Mouse (Mus musculus): Measurements from ENCODE around the gene Itpkb.

Itpkb gene

DNA sequence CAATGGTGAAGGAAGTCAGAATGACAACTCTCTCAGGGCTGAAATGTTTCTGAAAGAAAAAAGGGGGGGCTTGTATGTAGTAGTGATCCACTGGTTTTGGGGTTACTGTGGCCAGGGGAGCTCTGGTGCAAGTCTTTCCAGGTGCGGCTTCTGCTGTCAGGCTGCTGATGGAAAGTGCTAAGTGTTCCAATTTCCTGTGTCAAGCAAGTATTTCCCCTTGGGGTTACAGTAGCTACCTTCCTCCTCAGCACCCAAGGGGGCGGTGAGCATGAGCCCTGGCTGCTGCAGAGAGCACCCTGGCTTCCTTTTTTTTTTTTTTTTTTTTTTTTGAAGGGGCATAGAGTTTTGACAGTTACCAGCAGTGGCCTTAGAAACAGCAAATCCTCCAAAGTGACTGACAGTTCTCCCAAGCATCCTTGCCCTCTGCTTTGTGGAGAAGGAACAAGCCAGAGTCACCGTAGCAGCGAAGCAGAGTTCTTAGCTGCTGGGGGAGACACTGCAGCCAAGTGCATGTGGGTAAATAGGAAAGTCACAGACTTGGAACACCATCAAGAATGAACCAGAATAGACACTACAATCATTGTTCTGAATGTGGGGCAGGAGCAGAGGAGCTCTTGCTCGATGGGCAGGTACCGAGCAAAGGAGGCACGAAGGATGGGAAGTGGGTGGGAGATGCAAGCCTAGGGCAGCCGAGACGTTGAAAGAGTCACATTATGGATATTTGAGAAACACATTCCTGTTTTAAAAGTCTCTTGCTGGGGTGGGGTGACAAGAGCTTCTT, 62.9 kb downstream of the Itpkb start:
- DNase-seq (ENCODE audit: low read depth, low spot score), result no peak

DNA sequence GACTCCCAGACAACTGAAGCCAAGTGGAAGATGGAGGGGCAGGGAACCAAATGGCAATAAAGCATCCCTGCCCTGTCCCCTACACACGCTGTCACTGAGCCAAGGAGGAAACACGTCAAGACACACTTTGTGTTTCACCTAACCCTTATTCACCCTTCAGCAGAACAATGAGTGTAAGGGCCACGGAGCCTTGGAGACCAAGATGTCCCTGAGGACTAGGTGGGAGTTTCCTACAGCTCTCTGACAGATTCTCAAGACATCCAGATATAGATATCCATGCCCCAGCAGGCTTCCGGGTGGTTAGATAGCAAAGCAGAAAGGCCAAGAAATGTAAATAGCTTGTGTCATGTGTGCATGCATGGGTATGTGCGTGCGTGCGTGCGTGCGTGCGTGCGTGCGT, 63.6 kb downstream of the Itpkb start:
- no peak for DNase-seq (ENCODE audit: low read depth, low spot score)

DNA sequence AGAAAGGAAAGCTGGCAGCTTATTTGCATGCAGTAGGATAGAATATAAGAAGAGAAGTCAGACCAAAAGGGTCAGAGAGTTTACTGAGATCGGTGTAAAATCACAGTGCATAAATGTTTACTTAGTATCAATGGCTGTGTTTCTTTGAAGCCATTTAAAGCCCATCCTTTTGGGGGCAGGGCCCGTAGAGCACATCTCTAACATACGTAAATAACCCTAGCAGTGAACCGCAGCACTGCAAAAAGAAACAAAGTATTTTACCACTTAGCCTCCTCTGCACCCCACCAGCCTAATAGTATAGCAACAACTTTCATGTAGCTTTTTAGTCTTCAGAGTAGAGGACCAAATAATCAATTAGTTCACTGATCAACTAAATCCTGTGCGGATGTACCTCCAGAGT, 67.4 kb downstream of the Itpkb start:
- DNase-seq (ENCODE audit: low read depth, low spot score), result no peak

DNA sequence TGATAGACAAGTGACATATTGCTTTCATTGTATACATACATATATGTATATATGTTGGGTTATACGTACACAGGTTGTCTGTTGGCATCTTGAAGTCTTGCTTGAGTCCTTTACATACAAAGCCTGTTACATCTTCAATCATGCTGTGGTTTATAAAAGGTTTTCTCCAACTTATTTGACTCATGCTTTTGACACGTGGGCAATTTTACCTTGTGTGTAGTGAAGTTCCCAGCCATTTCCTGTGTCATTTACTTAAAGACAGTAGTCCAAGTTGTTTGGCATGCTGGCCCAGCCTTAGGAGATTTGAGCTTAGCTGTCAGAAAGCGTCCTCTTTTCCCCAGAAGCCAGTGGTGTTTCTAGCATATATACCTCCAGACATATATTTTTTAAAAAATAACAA, 68.2 kb downstream of the Itpkb start:
- DNase-seq (ENCODE audit: low read depth, low spot score), result no peak

DNA sequence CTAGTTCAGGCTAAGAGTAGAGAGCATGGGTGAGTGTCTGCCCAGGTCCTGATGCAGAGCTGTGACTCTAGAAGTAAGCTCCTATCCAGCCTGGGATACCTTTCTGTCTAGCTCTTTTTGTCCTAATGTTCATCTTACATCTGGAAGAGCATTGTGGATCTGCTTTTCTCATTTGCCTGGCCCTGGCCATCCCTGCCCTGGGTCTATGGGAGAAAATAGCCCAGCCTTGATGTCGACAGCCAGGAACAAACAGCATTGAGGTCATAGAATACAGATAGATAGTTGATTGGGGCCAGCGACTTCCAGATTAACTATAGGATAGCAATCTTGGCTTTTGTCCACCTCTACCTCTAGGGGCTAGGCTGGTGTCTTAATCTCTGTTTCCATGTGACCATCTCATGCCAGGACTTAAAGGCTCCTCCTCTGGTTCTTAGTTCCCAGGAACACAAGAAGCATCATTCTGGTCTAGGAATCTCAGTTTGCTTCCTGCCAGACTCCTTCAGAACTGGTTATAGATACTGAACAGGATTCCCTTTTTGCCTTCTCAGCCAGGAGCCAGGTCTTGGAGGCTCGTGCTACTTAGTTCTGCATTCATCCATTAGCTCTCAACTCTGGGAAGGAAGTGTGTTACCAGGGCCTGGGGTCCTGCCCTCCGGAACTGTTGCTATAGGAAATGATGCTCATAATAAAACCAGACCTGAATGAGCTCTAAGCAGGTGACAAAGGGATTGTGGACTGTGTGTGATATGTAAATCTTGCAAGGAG, 70.6 kb downstream of the Itpkb start:
- DNase-seq (ENCODE audit: low read depth, low spot score), result no peak

DNA sequence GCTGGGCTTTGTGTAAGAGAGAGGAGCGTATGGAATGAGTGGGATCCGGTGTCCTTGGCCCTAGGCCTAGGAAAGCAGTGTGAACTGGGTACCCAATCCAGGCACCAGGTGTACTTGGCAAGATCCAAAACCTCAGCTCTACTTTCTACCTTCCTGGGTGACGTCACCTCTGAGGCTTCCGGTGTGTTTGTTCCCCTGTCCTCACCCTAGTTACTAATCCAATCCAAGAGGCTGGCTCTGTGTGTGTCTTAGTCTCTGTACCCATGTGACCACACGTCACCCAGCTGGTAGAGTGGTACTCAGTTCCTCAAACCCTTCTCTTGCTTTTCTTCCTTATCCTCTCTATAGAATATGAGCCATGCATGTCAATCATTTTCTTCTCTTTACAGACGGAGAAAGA, 71.4 kb downstream of the Itpkb start:
- no peak for DNase-seq (ENCODE audit: low read depth, low spot score)

DNA sequence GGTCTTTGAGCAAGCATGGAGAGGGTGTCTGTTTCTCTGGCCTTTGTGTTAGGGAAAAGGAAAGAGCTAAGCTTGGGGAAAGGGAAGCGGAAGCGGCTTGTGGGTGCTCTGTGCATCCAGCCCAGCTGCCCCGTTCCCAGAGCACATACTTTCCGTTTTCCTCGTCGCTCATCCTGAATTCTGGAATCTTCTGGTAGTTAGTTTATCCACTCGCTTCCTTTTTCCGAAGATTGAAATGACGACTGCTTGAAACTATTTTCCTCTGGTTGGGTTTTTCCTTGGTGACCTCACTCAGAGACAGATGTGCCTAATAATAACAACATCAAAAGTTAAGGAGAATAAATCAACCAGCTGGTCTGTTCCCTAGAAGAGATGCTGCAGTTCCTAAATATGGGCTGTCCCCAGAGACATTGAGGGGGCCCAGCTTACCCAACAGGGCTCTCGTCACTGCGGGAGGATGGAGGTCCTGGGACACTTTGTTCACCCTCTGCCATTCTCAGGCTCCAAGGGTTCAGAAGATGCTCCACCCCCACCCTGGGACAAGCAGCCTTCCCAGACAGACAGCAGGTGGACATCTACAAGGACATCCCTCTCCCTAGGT, 72.3 kb downstream of the Itpkb start:
- no peak for DNase-seq (ENCODE audit: low read depth, low spot score)

DNA sequence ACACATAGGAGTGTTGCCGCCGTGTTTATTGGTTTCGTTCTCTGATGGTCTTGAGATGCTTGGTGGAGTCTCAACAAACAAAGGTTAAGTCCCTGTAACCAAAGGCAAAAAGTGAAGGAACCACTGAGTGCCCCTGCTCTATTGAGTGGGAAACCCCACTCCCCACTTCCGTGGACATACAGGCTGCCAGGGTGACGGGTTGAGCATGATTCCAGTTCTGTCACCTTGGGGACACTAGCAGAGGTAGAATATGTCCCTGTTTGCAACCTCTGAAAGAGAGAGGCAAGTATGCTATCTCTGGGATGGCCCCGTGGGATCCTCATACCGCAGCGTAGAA, 73.0 kb downstream of the Itpkb start:
- DNase-seq (ENCODE audit: low read depth, low spot score), result no peak

DNA sequence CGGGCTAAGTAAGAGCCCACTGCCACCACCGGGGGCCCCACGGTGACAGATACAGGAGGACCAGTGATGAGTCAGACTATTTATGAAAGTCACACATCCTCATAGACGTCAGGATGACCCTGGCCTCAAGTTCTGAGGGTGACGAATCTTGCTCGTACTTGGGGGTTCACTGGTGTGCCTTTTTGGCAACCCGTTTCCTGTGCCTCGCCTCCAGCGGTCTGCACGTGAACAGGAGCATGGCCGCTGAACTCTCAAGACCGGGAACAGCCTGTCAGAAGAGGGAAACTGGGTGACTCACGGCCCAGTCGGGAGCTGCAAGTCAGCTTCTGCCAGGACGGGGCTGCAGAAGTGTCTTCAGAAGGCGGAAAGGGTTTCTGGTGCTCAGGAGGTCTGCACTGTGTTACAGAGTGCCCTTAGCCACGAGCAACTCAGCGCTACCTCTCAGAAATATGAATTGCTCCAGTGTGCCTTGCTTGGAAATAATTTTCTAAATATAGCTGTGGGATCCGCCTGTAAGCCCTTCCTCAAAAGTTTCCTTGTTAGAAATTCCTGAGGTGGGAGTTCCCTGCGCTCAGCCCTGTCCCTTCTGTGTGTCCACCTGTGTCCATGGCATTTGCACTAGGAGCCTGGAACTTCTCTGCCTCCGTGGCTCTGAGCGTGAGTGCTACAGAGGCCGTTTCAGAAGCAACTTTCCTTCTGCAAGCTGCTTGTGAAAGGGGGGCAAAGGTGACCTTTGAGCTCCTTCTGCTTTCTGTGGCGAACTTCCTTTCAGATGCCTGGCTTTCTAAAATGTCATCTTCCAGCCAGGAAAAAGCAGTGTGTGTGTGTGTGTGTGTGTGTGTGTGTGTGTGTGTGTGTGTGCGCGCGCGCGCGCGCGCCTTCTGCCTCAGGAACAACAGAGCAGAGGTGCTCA, 73.7 kb downstream of the Itpkb start:
- DNase-seq (ENCODE audit: low read depth, low spot score), result peak; percentile 75

DNA sequence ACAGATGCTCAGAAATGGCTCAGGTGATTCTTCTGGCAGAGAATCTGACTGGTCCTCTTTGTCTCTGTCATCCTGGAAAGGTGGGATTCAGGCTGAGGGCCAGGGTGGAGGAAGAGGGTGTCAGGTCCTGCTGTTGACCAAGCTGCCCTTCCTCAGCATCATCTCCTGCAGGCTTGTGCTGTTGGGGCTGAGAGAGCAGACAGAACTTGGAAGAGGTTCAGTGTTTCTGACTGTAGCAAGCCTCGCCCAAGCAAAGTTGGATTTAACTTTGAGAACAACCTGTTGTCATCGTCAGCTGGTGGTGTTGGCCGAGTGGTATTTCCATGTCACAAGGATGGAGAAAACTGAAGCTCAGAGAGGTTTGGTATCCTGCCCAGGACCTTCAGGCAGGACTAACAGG, 74.4 kb downstream of the Itpkb start:
- no peak for DNase-seq (ENCODE audit: low read depth, low spot score)

DNA sequence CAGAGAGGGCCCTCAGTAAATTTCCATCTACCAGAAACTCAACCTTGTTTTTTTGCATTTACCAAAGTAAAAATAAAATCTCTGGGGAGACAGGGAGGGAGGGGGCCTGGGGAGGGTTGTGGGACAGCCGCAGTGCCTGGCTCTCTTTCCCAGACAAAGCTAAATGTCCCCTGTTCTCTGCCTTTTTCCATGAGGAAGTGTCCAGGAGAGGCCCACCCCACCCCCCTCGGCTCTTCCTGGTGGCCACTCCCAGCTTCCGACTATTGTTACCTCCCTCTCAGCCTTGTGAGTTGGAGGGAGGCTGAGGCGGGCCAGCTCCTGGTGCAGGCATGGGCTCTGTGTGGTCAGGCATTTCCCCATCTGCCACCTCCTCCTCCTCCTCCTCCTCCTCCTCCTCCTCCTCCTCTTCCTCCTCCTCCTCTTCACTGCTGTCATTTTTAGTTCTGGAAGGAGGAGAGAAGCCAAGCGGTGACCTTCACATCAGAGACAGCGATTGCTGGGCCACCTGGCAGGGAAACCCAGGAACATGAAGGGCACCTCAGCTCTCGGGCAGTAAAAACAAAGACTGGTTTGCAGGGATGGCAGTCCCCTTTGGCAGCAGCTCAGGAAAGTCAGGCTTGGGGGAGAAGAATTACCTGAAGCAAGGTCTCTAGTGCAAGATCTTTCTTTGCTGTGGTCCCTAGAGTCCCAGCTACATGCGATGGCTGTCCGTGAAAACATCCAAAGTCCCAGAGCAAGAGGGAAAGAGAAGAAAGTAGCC, 75.5 kb downstream of the Itpkb start:
- no peak for DNase-seq (ENCODE audit: low read depth, low spot score)

DNA sequence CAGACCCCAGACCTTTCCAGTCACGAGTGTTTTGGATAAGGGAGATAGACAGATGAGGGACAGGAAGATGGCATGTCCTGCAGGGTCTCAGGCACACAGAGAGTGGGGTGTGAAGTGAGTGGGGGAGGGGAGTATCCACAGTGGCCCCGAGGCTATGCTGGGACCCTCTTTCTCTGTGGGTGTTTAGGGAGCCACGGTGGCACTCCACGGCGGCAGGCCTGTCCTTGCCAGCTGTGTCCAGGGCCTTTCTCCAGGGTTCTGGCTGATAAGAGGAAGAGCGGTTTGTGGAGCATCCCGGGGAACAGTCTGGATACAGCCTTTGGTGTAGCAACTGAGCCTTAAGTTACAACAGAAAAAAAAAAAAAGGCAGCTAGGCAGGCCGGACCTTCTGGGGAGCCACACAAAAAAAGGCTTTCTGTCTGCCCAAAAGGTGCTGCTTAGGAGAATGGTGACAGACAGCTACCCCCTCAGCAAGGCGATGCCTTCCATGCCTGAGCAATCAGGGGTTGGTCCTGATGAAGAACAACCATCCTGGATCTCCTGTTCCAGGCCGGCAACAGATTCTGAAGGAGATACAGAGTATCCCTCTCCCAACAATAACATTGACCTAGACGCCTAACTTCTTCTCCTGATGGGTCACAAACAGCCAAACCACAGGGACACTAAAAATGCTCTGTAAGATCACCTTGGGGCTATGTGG, 76.2 kb downstream of the Itpkb start:
- DNase-seq (ENCODE audit: low read depth, low spot score), result no peak

DNA sequence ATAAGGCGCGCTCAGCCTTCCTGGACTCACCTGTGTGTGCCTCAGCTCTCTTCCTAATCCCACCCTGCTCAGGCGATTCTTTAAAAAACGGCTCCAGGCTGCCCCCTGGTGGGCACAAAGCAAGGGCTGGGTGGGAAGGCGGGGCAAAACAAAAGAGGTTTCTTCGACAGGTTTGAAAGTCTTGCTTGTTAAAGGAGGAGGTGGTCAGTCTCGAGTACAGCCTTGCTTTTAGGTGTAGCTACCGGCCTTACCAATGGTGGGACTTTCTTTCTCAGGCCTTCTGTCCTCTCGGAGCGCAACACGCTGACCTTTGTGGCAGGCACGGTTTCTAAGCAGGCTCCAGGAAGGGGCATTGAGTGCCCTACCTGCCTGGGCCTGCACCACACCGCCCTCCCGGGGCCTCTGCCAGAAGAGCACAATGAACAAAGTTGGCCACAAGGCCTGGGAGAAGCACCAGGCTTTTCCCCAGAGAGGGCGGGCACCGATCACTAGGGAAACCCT, 76.9 kb downstream of the Itpkb start:
- DNase-seq (ENCODE audit: low read depth, low spot score), result peak; percentile 70

DNA sequence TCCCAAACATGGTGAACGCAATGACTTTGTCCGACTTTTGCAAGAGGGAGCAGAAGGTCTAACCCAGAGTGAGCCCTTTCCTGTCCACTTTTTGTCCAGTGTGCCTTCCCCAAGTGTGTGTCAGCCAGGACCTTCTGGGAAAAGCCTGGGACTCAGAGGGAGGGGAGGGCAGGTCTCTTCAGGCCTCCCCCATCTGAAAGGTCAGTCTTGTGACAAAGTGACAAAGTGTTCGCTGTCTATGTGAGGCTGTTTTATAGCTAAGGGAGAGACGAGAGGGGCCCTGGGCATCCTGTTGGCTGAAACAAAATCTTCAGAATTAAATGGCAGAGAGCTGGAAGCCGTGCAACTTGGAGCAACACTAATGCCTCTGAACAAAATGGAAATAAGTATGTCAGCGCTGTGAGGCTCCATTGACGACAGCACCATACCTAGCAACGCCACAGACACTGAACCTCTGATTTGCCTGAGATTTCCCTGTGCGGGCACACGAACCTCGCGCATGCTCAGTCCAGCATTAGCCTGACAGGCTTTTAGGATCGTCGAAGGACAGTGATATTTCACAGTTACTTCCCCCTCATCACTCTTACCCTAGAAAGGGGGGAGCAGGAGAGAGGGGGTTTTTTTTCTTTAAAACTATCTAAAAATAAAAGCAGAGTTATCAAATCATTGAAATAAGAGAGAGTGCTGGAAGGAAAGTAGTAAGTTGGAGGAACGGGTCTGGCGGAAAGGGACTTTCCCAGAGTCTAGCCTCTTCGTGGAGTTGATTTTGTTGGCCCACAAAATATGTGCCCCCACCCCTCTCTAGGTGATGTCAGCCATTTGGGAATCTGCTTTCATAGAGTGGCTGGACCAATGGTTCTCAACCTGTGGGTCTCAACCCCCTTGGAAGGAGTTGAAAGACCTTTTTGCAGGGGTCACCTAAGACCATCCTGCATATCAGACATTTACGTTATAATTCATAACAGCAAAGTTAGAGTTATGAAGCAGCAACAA, 77.7 kb downstream of the Itpkb start:
- no peak for DNase-seq (ENCODE audit: low read depth, low spot score)

DNA sequence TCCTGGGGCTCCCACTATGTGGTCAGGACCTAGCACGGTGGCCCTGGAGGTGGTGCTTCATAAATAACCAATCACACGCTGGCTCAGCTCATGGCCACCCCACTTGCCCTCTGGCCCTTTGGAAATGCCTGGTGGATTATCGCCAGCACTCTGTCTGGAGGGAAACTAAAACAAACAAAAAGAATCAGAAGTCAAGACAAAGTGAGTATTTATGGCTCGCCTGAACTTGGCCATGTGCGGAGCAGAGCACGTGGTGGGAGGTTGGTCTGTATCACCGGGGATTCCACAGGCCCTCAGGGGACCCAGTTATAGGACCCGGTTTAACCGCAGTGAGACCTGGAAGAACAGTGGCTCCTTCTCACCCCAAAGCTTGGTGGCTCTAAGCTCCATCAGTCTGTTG, 78.5 kb downstream of the Itpkb start:
- no peak for DNase-seq (ENCODE audit: low read depth, low spot score)

DNA sequence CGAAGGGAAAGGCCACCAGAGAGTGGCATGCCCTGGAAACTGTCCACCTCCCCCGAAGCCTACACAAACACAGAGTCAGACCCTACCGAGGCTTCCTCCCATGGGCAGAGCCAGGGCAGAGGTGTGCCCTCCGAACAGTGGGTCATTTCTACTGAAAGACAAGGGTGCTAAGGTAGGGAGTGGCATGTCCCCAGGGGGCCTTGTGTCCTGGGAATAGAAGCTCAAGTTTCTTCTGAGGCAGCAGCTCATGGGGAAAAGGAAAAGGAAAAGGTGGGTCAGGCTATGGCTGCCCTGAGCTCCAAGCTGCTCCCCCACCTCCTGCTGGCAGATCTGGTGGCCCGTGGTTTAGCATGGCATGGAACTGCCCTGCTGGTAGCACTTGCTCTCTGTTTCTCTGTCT, 79.5 kb downstream of the Itpkb start:
- DNase-seq (ENCODE audit: low read depth, low spot score), result no peak

DNA sequence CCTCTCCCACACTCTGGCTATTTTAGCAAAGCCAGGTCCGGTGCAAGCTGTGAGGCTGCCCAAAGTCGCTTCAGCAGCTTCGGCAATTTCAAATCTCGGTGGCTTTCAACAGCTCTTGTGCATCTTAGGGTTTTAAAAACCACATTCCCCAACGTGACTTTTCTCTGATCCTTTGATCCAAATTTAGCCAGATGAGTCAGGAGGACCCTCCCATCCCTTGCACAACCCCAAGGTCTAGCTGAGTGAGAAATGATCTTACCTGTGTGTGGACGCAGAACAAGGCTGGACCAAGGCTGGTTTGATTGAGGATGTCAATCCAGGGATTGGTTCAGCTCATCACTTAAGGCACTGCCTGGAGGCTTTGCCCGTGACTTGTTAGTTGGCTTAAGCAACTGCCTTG, 80.0 kb downstream of the Itpkb start:
- no peak for DNase-seq (ENCODE audit: low read depth, low spot score)

DNA sequence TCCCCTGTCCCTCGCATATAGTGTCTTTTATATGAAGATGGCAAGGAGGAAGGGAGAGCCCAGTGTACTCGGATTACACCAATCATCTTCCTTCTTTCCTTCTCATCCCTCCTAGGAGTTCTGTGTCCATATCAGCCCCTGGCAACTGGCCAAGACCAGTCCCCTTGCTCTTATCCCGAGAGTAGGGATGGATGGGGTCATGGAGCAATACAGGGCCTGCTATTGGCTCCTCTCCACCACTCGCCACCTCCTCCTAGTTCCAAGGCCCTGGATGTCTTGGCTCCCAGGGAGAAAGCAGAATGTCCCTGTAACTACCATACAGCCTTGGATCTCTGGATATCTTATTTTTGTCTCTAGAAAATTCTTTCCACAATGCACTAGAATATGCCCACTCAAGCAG, 84.8 kb downstream of the Itpkb start:
- no peak for DNase-seq (ENCODE audit: low read depth, low spot score)

DNA sequence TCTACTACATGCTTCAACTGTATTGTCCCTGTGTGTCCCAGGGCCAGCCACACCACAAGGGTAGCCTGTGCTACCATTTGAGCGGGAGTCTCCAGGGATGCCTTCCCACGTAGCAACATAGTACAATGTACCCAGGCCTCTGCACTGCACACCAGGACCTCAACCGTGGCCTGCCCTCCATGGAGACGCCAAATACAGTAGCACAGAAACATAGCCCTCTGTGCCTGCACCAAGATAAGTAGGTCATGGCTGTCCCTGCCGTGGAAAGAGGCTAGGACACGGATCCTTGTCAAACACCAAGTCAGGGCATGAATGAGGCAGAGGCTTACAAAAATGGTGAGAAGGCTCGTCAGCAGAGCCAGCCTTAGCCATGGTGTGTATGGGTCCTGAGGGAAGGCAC, 85.6 kb downstream of the Itpkb start:
- DNase-seq (ENCODE audit: low read depth, low spot score), result no peak
